Mouse (Mus musculus): ENCODE measurements around the gene Mrps10. TPM values are rescaled to one million over a fixed set of nuclear protein-coding genes. Genes with fewer than 3 reads are reported as not detected.
"Not testable (repeated sequence)": the region's sequence is repeated elsewhere in the genome, so short reads cannot be mapped to it uniquely, and the experiment has no call there.

The Mrps10 gene
- total and polyA plus RNA-seq, 2 experiments, result 33.9 to 38.5 TPM

DNA sequence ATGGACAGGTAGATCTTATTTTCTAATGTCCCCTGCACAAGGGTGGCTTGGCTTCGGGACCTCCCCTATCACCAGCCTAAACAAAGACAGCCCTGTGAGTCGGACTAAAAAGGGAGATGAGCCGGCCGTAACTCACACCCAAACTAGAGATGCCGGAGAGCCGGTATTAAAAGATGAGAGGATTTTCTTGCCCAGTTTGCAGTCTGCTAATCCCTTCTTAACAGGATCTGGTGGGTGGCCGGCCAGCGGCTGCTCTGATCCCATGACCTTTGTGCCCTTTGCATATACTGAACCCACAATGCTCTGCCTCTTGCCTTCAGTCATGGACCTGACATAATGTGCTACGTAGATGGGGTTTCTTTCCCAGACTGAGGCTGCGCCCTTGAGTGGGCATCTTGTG, 31.8 kb downstream of the Mrps10 start, which contains the start of gene Guca1a:
TSS of gene Guca1a (minus strand) at position 134 of the 400 bp plus-strand sequence.
- Histone ChIP-seq H3K9ac (ENCODE audit: low read depth, low read length) (no peak within 1 kb of the TSS), H3K79me2 (ENCODE audit: control insufficient read depth, insufficient read depth, low read length) (no peaks in the 10 kb centered on the region), H3K4me3 (ENCODE audit: insufficient read depth, low read depth, low read length) (no peak within 1 kb of the TSS), H3K27ac (replicated peaks; ENCODE audit: insufficient read depth, low read depth, low read length) (no peak within 1 kb of the TSS), H3K27me3 (ENCODE audit: control insufficient read depth, insufficient read depth, low read length) (no peaks in the 10 kb centered on the region), H3K36me3 (ENCODE audit: control insufficient read depth, insufficient read depth, low read length) (no peaks in the 10 kb centered on the region), H3K4me1 (ENCODE audit: control insufficient read depth, insufficient read depth, low read length) (no peaks in the 10 kb centered on the region)
- TF ChIP-seq CTCF (IDR thresholded peaks at IDR 0.05; ENCODE audit: low read depth, low read length) (no peak), POLR2A (IDR thresholded peaks at IDR 0.05; ENCODE audit: extremely low read depth, insufficient read depth, low read length) (no peak)
- WGBS, result 58% methylated on average over 10 of the region's 10 CpGs
- DNase-seq (ENCODE audit: extremely low read depth, low read depth, low spot score), result no peak

DNA sequence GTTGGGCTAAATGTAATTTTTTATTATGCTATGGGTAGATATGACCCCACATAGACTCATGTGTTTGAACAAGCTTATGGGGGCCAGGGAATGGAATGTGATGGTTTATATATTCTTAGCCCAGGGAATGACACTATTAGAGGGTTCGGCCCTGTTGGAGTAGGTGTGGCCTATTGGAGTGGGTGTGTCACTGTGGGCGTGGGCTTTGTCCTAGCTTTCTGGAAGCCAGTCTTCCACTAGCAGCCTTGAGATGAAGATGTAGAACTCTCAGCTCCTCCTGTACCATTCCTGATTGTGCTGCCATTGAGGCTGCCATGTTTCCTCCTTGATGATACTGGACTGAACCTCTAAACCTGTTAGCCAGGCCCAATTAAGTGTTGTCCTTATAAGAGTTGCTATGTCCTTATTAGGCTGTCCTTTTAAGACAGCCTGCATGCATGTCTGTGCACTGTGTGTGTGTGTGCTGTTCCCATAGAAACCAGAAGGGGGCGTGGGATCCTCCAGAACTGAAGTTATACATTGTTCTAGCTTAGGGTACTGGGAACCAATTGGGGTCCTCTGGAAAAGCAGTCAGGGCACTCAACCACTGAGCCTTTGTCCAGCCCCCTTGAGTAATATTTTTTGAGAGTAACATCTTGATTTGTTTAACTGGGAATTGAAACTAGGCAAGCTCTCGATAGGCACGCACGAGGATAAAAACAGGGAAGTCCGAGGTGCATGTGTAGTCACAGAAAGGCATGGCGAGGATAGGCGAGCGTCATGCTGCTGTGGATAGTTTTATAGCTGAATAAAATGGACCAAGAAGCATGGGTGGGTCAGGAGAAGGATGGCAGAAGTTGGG, 39.2 kb downstream of the Mrps10 start:
- no peaks in the 10 kb centered on the region for H3K4me1 ChIP-seq (ENCODE audit: control insufficient read depth, insufficient read depth, low read length)
- no peak overlapping the region for H3K27ac ChIP-seq (replicated peaks; ENCODE audit: insufficient read depth, low read depth, low read length)
- H3K4me3 ChIP-seq (ENCODE audit: insufficient read depth, low read depth, low read length), result no peak overlapping the region
- 0 out of 2 replicates have a peak, but pooled peaks cover 3% of the 10 kb centered on the region for H3K27me3 ChIP-seq (ENCODE audit: control insufficient read depth, insufficient read depth, low read length)
- H3K9ac ChIP-seq (ENCODE audit: low read depth, low read length), result no peak overlapping the region
- no peaks in the 10 kb centered on the region for H3K79me2 ChIP-seq (ENCODE audit: control insufficient read depth, insufficient read depth, low read length)
- no peaks in the 10 kb centered on the region for H3K36me3 ChIP-seq (ENCODE audit: control insufficient read depth, insufficient read depth, low read length)
- 58% methylated on average over 10 of the region's 10 CpGs for WGBS
- no peak for DNase-seq (ENCODE audit: extremely low read depth, low read depth, low spot score)
- TF ChIP-seq POLR2A (IDR thresholded peaks at IDR 0.05; ENCODE audit: extremely low read depth, insufficient read depth, low read length) (no peak), CTCF (IDR thresholded peaks at IDR 0.05; ENCODE audit: low read depth, low read length) (no peak)

DNA sequence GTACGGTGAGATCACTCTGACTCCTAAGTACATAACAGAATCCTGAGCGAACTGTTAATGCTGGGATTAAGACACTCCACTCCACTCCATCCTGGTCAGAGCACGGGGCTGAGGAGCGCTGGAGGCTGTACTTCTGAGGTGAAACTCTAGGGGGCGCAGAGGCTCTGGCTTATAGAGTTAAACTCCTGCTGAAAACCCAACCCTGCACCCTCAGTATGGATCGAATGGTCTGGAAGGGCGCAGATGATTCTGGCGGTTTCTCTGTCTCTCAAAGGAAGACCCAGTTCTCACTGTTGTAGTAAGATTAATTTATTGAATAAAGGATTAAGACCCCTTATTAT, 39.8 kb downstream of the Mrps10 start:
- TF ChIP-seq CTCF (IDR thresholded peaks at IDR 0.05; ENCODE audit: low read depth, low read length), result peak; percentile 86
- no peak for TF ChIP-seq POLR2A (IDR thresholded peaks at IDR 0.05; ENCODE audit: extremely low read depth, insufficient read depth, low read length)
- H3K9ac ChIP-seq (ENCODE audit: low read depth, low read length), result no peak overlapping the region
- 0 out of 2 replicates have a peak, but pooled peaks cover 3% of the 10 kb centered on the region for H3K27me3 ChIP-seq (ENCODE audit: control insufficient read depth, insufficient read depth, low read length)
- no peaks in the 10 kb centered on the region for H3K4me1 ChIP-seq (ENCODE audit: control insufficient read depth, insufficient read depth, low read length)
- no peaks in the 10 kb centered on the region for H3K36me3 ChIP-seq (ENCODE audit: control insufficient read depth, insufficient read depth, low read length)
- DNase-seq (ENCODE audit: extremely low read depth, low read depth, low spot score), result peak; percentile 41
- H3K79me2 ChIP-seq (ENCODE audit: control insufficient read depth, insufficient read depth, low read length), result no peaks in the 10 kb centered on the region
- H3K27ac ChIP-seq (replicated peaks; ENCODE audit: insufficient read depth, low read depth, low read length), result no peak overlapping the region
- H3K4me3 ChIP-seq (ENCODE audit: insufficient read depth, low read depth, low read length), result no peak overlapping the region
- WGBS, result 15% methylated on average over 8 of the region's 8 CpGs

DNA sequence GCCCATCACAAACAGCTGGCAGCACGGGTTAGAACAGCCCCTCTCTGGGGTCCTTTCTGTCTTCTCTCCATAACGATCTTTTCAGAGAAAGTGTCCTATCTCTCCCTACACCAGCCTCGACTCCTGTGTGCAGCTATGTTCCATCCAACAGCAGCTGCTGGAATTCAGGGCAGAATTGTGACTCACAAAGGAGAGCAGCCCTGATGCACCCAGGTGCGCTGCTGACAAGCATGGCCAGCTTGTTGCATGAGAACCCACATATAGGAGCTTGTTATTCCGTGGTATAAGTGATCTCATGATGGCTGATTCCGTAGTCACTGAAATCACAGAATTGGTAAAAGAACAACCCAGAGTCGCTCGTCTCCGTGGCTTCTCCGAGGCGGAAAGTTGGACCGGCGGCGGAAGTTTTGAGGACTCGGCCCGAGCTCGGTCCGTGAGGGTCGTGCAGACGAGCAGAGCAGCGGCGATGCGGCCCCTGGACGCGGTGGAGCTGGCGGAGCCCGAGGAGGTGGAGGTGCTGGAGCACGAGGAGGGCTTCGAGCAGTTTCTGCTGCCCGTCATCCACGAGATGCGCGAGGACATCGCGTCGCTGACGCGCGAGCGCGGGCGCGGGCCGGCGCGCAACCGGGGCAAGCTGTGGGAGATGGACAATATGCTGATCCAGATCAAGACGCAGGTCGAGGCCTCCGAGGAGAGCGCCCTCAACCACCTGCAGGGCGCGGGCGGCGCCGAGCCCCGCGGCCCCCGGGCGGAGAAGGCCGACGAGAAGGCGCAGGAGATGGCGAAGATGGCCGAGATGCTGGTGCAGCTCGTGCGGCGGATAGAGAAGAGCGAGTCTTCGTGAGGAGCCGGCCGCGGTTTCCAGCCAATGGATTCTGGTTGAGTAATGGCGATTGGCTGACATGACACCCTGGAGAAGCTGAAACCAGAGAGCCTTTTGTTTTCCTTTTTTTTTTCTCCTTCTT, 41.5 kb downstream of the Mrps10 start:
- H3K4me1 ChIP-seq (ENCODE audit: control insufficient read depth, insufficient read depth, low read length); H3K4me3 ChIP-seq (ENCODE audit: insufficient read depth, low read depth, low read length); H3K9ac ChIP-seq (ENCODE audit: low read depth, low read length); H3K27ac ChIP-seq (replicated peaks; ENCODE audit: insufficient read depth, low read depth, low read length); H3K79me2 ChIP-seq (ENCODE audit: control insufficient read depth, insufficient read depth, low read length); H3K36me3 ChIP-seq (ENCODE audit: control insufficient read depth, insufficient read depth, low read length); H3K27me3 ChIP-seq (ENCODE audit: control insufficient read depth, insufficient read depth, low read length); DNase-seq (ENCODE audit: extremely low read depth, low read depth, low spot score): not testable (repeated sequence)
- WGBS, result 9% methylated on average over 74 of the region's 74 CpGs

DNA sequence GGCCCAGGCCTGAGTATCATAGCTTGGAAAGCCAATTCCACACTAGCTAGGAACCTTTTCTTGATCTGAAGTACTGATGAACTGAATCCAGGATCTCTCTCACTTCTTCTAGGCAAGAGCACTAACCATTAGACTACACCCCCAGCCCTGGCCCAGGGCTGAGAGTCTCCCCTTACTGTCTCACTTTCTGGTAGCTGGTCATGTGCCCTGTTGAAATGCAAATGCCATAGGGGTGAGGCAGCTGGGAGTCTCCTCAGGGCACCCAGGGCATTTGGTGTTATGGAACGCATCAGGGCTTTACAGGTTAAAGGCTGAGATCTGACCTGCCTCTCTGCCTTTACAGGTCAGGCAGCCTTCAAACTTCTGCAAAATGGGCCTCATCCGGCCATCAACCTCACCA, 51.5 kb downstream of the Mrps10 start:
- 88% methylated on average over 2 of the region's 2 CpGs for WGBS

More for the DNA sequence above, 51.5 kb downstream of the Mrps10 start:
- Histone ChIP-seq H3K27ac (replicated peaks; ENCODE audit: insufficient read depth, low read depth, low read length) (no peak overlapping the region), H3K27me3 (ENCODE audit: control insufficient read depth, insufficient read depth, low read length) (no peaks in the 10 kb centered on the region), H3K79me2 (ENCODE audit: control insufficient read depth, insufficient read depth, low read length) (no peaks in the 10 kb centered on the region), H3K9ac (ENCODE audit: low read depth, low read length) (no peak overlapping the region), H3K4me3 (ENCODE audit: insufficient read depth, low read depth, low read length) (no peak overlapping the region), H3K4me1 (ENCODE audit: control insufficient read depth, insufficient read depth, low read length) (peaks cover 4% of the 10 kb centered on the region), H3K36me3 (ENCODE audit: control insufficient read depth, insufficient read depth, low read length) (no peaks in the 10 kb centered on the region)
- TF ChIP-seq POLR2A (IDR thresholded peaks at IDR 0.05; ENCODE audit: extremely low read depth, insufficient read depth, low read length), result no peak
- no peak for TF ChIP-seq CTCF (IDR thresholded peaks at IDR 0.05; ENCODE audit: low read depth, low read length)
- DNase-seq (ENCODE audit: extremely low read depth, low read depth, low spot score), result no peak
